Comparison of ENCODE assay signal across 26 mouse cellular contexts in the genomic region with DNA sequence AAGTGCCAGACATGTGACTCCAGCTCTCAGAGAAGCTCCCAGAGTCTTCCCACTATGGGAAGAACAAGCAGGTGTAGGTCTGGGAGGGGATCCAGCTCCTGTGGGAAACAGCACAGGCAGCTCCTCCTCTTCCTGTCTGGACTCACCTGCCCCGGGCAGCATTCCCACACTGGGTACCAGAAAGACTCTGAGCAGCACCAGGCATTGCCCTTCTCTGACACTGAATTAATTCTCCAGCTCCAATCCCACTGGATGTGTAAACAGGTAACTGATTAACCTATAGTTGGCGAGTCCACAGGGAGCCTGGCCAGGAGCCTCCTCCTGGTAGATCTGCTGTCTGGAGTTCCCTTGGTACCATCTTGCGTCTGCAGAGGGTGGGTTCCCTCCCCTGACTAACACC.
DNase-seq lines count a peak whose midpoint lies in the region; ATAC-seq and TF ChIP-seq lines count a peak whose summit lies in the region.
"Had no signal": no experiment of that assay in that cellular context is flagged by ENCODE, and none has a peak within 500 bp of the region (broad histone marks: within the 10 kb centered on the region; RNA-seq: fewer than 3 reads in every experiment).

No protein-coding gene starts in this region.

- WGBS in kidney, adult 2 months, result 37% methylated on average over 3 of the region's 3 CpGs
- 53% methylated on average over 3 of the region's 3 CpGs for WGBS in intestine, embryonic 15.5 days

- no peak for TF ChIP-seq CTCF in kidney, adult 2 months (conservative IDR thresholded peaks at IDR 0.05; ENCODE audit: insufficient read depth, insufficient read length, low read depth, low read length)

- H3K27me3 ChIP-seq in kidney, adult 2 months (replicated peaks; ENCODE audit: control insufficient read depth, insufficient read depth, low read length), result no peaks in the 10 kb centered on the region
- H3K27me3 ChIP-seq in intestine, embryonic 15.5 days (replicated peaks), result no peaks in the 10 kb centered on the region
- H3K27me3 ChIP-seq: embryonic facial prominence, embryonic 15.5 days; liver, embryonic 15.5 days; lung, embryonic 15.5 days; neural tube, embryonic 12.5 days had no signal

- H3K9me3 ChIP-seq in intestine, embryonic 15.5 days, result no peaks in the 10 kb centered on the region
- H3K9me3 ChIP-seq: embryonic facial prominence, embryonic 15.5 days; hindbrain, embryonic 13.5 days; limb, embryonic 10.5 days; liver, embryonic 15.5 days; lung, embryonic 15.5 days; megakaryocyte, embryonic 14.5 days; midbrain, embryonic 13.5 days; neural tube, embryonic 12.5 days had no signal

- no peak overlapping the region for H3K4me2 ChIP-seq in intestine, embryonic 15.5 days (replicated peaks)
- H3K4me2 ChIP-seq: embryonic facial prominence, embryonic 15.5 days; hindbrain, embryonic 13.5 days; liver, embryonic 15.5 days; lung, embryonic 15.5 days; midbrain, embryonic 13.5 days; neural tube, embryonic 12.5 days had no signal

- no peak overlapping the region for H3K4me3 ChIP-seq in kidney, adult 2 months (ENCODE audit: insufficient read depth, low read depth, low read length)
- no peak overlapping the region for H3K4me3 ChIP-seq in intestine, embryonic 15.5 days (replicated peaks)
- H3K4me3 ChIP-seq: embryonic facial prominence, embryonic 15.5 days; hindbrain, embryonic 13.5 days; limb, embryonic 10.5 days; liver, embryonic 15.5 days; lung, embryonic 15.5 days; megakaryocyte, embryonic 14.5 days; midbrain, embryonic 13.5 days; neural tube, embryonic 12.5 days had no signal

- DNase-seq in cerebellum, postnatal 25 days, result peak; percentile 16 to 36
- DNase-seq in cerebellum, adult 18-20 months, result no peak
- DNase-seq in layer of hippocampus, adult 11-12 months (ENCODE audit: low spot score), result peak; percentile 26
- no peak for DNase-seq in layer of hippocampus, postnatal 10 days (ENCODE audit: low spot score in 2 of 2)
- DNase-seq in kidney, adult 2 months, result peak; percentile 94
- peak; percentile 76 for DNase-seq in kidney, postnatal 14 days
- DNase-seq: adrenal gland, postnatal 25 days; cerebellum, adult 11-12 months; forebrain, postnatal 0 days; gastrocnemius, postnatal 36 days; liver; lung, postnatal 36 days; right cerebral cortex, postnatal 4 days; thymus, postnatal 25 days had no signal

- H3K9ac ChIP-seq in intestine, embryonic 15.5 days, result no peak overlapping the region
- H3K9ac ChIP-seq: embryonic facial prominence, embryonic 15.5 days; forebrain, postnatal 0 days; hindbrain, embryonic 13.5 days; liver, embryonic 15.5 days; lung, embryonic 15.5 days; midbrain, embryonic 13.5 days; neural tube, embryonic 12.5 days had no signal

- H3K27ac ChIP-seq in kidney, adult 2 months (ENCODE audit: insufficient read depth, low read depth, low read length), result no peak overlapping the region
- H3K27ac ChIP-seq in intestine, embryonic 15.5 days, result no peak overlapping the region
- H3K27ac ChIP-seq: embryonic facial prominence, embryonic 15.5 days; hindbrain, embryonic 13.5 days; limb, embryonic 10.5 days; liver, embryonic 15.5 days; lung, embryonic 15.5 days; midbrain, embryonic 13.5 days; neural tube, embryonic 12.5 days had no signal

- no peaks in the 10 kb centered on the region for H3K36me3 ChIP-seq in kidney, adult 2 months (ENCODE audit: control insufficient read depth, insufficient read depth, low read length)
- H3K36me3 ChIP-seq in intestine, embryonic 15.5 days, result no peaks in the 10 kb centered on the region
- H3K36me3 ChIP-seq: embryonic facial prominence, embryonic 15.5 days; hindbrain, embryonic 13.5 days; limb, embryonic 10.5 days; liver, embryonic 15.5 days; lung, embryonic 15.5 days; midbrain, embryonic 13.5 days; neural tube, embryonic 12.5 days had no signal

- no peak for ATAC-seq in erythroid progenitor cell, adult 5-6 weeks (replicated peaks; ENCODE audit: low FRiP score, poor library complexity, severe bottlenecking)
- ATAC-seq in intestine, embryonic 15.5 days, result no peak
- ATAC-seq: CD4-positive, CD25-positive, alpha-beta regulatory T cell, adult 4 months; inflammation-experienced regulatory T-cells, adult 6 months; midbrain, embryonic 13.5 days had no signal

- no peak for TF ChIP-seq POLR2A in kidney, adult 2 months (IDR thresholded peaks at IDR 0.05; ENCODE audit: low read depth, low read length)

- H3K4me1 ChIP-seq in kidney, adult 2 months (ENCODE audit: control insufficient read depth, insufficient read depth, low read length), result no peaks in the 10 kb centered on the region
- H3K4me1 ChIP-seq in intestine, embryonic 15.5 days (replicated peaks), result no peaks in the 10 kb centered on the region
- H3K4me1 ChIP-seq: embryonic facial prominence, embryonic 15.5 days; limb, embryonic 10.5 days; liver, embryonic 15.5 days; lung, embryonic 15.5 days; megakaryocyte, embryonic 14.5 days; midbrain, embryonic 13.5 days; neural tube, embryonic 12.5 days had no signal

Comparison
In these comparisons a context has a peak if more than half of its experiments do, and no peak if none do; other contexts are left out.
1. DNase-seq: peak in cerebellum, postnatal 25 days (2 of 2), layer of hippocampus, adult 11-12 months (single experiment), kidney, adult 2 months (single experiment) and kidney, postnatal 14 days (single experiment); none in cerebellum, adult 18-20 months (0 of 2) and layer of hippocampus, postnatal 10 days (0 of 2).